Mouse (Mus musculus): ENCODE measurements at regions not wholly inside any gene's neighbourhood (a gene's known extent, or its start where the extent isn't known, plus 50 kb on each side); places are given as distances from the start of the nearest gene placed in this dataset.
A peak's percentile ranks its signal among the peaks of the same experiment; 100 is the strongest.

DNA sequence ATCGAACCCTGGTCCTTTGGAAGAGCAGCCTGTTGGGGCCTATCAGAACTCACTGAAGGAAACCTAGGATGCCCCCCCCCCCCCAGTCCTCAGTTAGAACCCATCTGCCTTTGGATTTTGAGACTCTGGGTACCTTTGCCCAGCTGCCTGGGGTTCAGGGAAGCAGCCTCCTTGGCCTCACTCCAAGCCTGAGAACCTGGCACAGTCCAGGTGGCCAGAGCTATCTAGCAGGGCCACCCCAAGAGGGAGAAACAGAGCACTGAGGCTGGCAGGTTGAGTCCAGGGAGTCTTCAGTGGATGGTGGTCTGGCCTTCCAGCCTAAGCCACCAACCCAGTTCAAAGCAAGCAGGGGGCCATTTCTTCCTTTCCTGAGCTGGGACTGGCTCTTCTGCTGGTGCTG lies 100.2 kb downstream of the Cstad start:
- no peaks in the 10 kb centered on the region for H3K9me3 ChIP-seq (replicated peaks; ENCODE audit: low read length)
- DNase-seq (ENCODE audit: low spot score) = no peak
- no peak for ATAC-seq (replicated peaks; ENCODE audit: low FRiP score, low read depth)
- no peak for TF ChIP-seq CTCF (IDR thresholded peaks at IDR 0.05; ENCODE audit: low read depth)
- H3K4me1 ChIP-seq (replicated peaks; ENCODE audit: insufficient read depth, low read length) = peaks cover 33% of the 10 kb centered on the region
- no peaks in the 10 kb centered on the region for H3K36me3 ChIP-seq (ENCODE audit: insufficient read depth, low read length)
- H3K9ac ChIP-seq (ENCODE audit: low read depth, low read length) = no peak overlapping the region
- no peak overlapping the region for H3K4me2 ChIP-seq (ENCODE audit: low read length)
- no peaks in the 10 kb centered on the region for H3K27me3 ChIP-seq (ENCODE audit: insufficient read depth, low read length)
- 95% methylated on average over 1 of the region's 1 CpGs for WGBS
- peak overlapping the region; percentile 68 for H3K27ac ChIP-seq
- H3K4me3 ChIP-seq (replicated peaks; ENCODE audit: low read depth, low read length) = no peak overlapping the region

DNA sequence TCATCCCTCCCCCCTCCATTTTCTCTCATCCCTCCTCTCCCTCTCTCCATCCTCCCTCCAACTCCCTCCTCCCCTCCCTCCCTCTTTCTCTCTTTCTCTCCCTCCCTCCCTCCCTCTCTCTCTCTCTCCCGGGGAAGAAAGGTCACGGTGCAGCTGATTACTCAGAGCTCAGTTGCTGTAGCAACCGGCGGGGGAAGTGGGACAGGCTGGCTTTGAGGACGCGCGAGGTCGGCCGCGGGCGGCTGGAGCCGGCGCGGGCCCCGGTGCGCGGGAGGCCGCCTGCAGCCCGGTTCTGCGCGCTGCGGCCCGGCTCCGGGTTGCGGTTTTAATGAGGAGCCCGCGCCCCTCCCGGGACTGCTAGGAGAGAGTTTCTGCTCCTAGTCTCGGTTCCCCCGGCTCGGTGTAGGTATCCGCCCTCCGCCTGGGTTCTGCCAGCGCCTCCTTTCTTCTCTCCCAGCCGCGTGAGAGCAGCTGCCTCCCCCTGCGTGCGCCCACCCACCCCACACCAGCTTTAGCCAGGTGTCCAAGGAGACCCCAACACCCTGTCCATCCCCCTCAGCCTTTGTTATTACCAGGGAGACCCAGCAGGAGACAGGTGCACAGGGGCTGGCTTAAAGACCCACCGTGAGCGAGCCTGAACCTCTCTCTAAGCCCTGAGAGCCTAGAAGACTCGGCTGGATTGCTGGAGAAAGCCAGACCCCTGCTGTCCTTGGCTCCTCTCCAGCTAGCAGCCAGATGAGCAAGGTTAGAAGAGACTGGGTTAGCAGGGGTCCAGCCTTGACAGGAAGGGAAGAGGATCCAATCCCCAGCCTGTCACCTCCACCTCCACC lies 98.6 kb downstream of the Cstad start:
- H3K4me1 ChIP-seq (replicated peaks; ENCODE audit: insufficient read depth, low read length) = peaks cover 31% of the 10 kb centered on the region
- H3K9ac ChIP-seq (ENCODE audit: low read depth, low read length) = peak overlapping the region; percentile 77
- H3K9me3 ChIP-seq (replicated peaks; ENCODE audit: low read length) = no peaks in the 10 kb centered on the region
- DNase-seq (ENCODE audit: low spot score) (peak; percentile 97), ATAC-seq (replicated peaks; ENCODE audit: low FRiP score, low read depth) (peak; percentile 82)
- H3K36me3 ChIP-seq (ENCODE audit: insufficient read depth, low read length) = no peaks in the 10 kb centered on the region
- WGBS = under 1% methylated on average over 41 of the region's 41 CpGs
- no peaks in the 10 kb centered on the region for H3K27me3 ChIP-seq (ENCODE audit: insufficient read depth, low read length)
- H3K27ac ChIP-seq = peak overlapping the region; percentile 98
- H3K4me3 ChIP-seq (replicated peaks; ENCODE audit: low read depth, low read length) = peak overlapping the region; percentile 26
- peak overlapping the region; percentile 70 for H3K4me2 ChIP-seq (ENCODE audit: low read length)
- TF ChIP-seq CTCF (IDR thresholded peaks at IDR 0.05; ENCODE audit: low read depth) = no peak

- H3K4me1 ChIP-seq (replicated peaks; ENCODE audit: insufficient read depth, low read length) = peaks cover 31% of the 10 kb centered on the region
- H3K4me2 ChIP-seq (ENCODE audit: low read length) = peak overlapping the region; percentile 18; the same call in 1 of the 2 replicates
- H3K9me3 ChIP-seq (replicated peaks; ENCODE audit: low read length) = no peaks in the 10 kb centered on the region
- TF ChIP-seq CTCF (IDR thresholded peaks at IDR 0.05; ENCODE audit: low read depth) = no peak
- 1% methylated on average over 13 of the region's 13 CpGs for WGBS
- no peak overlapping the region for H3K4me3 ChIP-seq (replicated peaks; ENCODE audit: low read depth, low read length)
- DNase-seq (ENCODE audit: low spot score) = peak; percentile 96
- peak overlapping the region; percentile 95 for H3K27ac ChIP-seq
- no peak overlapping the region for H3K9ac ChIP-seq (ENCODE audit: low read depth, low read length)
- peak; percentile 63 for ATAC-seq (replicated peaks; ENCODE audit: low FRiP score, low read depth)
- no peaks in the 10 kb centered on the region for H3K27me3 ChIP-seq (ENCODE audit: insufficient read depth, low read length)
- H3K36me3 ChIP-seq (ENCODE audit: insufficient read depth, low read length) = no peaks in the 10 kb centered on the region
Observed at GRCm38 (mm10) chr2:30692561-30693205, 97.8 kb downstream of the Cstad start.

DNA sequence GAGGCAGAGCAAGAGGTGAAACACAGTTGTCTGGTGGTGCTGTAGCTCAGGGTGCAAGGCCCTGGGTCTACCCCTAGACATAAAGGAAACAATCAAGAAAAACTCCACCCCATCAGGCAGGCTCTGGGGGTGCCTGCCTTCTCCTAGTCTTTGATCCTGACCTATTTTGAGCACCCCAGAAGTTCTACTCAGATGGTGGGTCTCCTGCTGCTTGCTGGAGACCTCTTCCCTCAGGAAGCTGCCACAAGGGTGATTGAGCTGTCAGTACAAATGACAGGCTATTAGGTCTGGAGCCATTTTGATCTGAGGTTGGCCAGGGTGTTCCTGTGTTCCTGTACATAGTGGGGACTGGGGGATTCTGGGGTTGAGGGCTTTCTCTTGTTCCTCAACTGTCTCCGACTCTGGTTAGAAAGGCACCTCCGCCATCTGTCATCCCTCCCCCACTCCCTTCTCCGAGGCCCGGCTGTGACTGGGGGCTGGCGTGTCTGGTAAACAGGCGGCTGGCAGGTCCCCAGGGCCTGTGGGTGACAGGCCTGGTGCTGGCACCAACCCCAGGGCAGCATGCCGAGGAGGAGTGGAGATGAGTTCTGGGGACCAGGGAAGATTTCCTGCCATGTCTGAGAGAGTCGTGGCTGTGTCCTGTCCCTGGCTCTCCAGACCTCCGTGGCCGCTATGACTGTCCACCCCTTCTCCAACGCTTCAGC lies 97.2 kb downstream of the Cstad start:
- Histone ChIP-seq H3K27ac (peak overlapping the region; percentile 95), H3K9ac (ENCODE audit: low read depth, low read length) (no peak overlapping the region), H3K36me3 (ENCODE audit: insufficient read depth, low read length) (no peaks in the 10 kb centered on the region), H3K4me1 (replicated peaks; ENCODE audit: insufficient read depth, low read length) (peaks cover 33% of the 10 kb centered on the region), H3K4me3 (replicated peaks; ENCODE audit: low read depth, low read length) (no peak overlapping the region), H3K4me2 (ENCODE audit: low read length) (0 out of 2 replicates have a peak overlapping the region, but pooled peaks have one; percentile 18), H3K27me3 (ENCODE audit: insufficient read depth, low read length) (no peaks in the 10 kb centered on the region), H3K9me3 (replicated peaks; ENCODE audit: low read length) (no peaks in the 10 kb centered on the region)
- ATAC-seq (replicated peaks; ENCODE audit: low FRiP score, low read depth) = no peak
- 15% methylated on average over 11 of the region's 11 CpGs for whole genome bisulfite sequencing
- TF ChIP-seq CTCF (IDR thresholded peaks at IDR 0.05; ENCODE audit: low read depth) = no peak
- no peak for DNase-seq (ENCODE audit: low spot score)

DNA sequence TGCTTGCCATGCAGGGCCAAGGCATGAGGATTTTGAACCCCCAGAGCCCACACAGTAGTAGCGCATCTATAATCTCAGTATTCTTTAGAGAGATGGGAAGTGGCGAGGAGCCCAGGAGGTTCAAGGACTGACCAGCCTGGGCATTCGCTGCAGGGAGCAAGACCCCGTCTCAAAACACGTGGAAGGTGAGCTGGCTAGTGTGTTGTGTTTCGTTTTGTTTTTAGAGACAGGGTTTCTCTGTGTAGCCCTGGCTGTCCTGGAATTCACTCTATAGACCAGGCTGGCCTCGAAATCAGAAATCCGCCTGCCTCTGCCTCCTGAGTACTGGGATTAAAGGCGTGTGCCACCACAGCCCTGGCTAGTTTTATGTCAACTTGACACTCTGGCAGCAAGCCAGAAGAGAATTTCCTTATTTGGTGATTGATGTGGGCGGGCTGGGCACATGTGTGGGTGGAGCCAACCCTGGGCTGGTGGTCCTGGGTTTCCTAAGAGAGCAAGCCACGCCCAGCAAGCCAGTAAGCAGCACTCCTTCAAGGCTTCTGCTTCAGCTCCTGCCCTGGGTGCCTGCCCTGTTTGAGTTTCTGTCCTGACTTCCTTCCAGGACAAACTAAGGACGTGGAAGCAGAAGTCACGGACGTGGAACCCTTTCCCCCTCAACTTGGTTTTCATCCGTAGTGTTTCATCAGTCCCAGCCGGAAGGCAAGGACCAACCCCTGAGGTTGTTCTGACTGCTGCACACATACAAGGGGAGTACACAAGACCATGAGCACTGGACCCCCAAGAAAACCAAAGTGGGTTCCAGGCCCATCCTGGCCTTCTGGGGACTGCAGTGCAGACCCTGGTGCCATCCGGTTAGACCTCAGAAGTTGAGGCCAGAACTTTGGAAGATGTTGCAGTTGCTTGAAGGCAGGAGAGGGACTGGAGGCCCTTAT lies 96.4 kb downstream of the Cstad start:
- Histone ChIP-seq H3K9me3 (replicated peaks; ENCODE audit: low read length) (no peaks in the 10 kb centered on the region), H3K4me1 (replicated peaks; ENCODE audit: insufficient read depth, low read length) (peaks cover 41% of the 10 kb centered on the region), H3K27me3 (ENCODE audit: insufficient read depth, low read length) (no peaks in the 10 kb centered on the region), H3K27ac (peak overlapping the region; percentile 95), H3K9ac (ENCODE audit: low read depth, low read length) (no peak overlapping the region), H3K4me2 (ENCODE audit: low read length) (no peak overlapping the region), H3K4me3 (replicated peaks; ENCODE audit: low read depth, low read length) (no peak overlapping the region), H3K36me3 (ENCODE audit: insufficient read depth, low read length) (no peaks in the 10 kb centered on the region)
- ATAC-seq (replicated peaks; ENCODE audit: low FRiP score, low read depth) (no peak), DNase-seq (ENCODE audit: low spot score) (no peak)
- WGBS = 86% methylated on average over 17 of the region's 17 CpGs
- TF ChIP-seq CTCF (IDR thresholded peaks at IDR 0.05; ENCODE audit: low read depth) = no peak

Measured in kidney, postnatal 0 days (tissue).